Mouse (Mus musculus) sigmoid colon, adult 10 weeks (tissue): ENCODE data around the gene Gstp1. TPM values are rescaled to one million over a fixed set of nuclear protein-coding genes. Genes with fewer than 3 reads are reported as not detected.

ENCODE experiments used
- polyA plus RNA-seq: library from polyadenylated mRNA; stranded (reverse); fragments of 350-450 nt; fragmentation: Illumina TruSeq; extraction: RNeasy Lipid Tissue Mini Kit (QIAGEN cat#74804); gene quantifications from one replicate; pipeline ENCODE4 v1.2.3, GENCODE M21; 2014; ENCODE audit warnings: low read depth, low replicate concordance

The Gstp1 gene
- 27.6 TPM for polyA plus RNA-seq

DNA sequence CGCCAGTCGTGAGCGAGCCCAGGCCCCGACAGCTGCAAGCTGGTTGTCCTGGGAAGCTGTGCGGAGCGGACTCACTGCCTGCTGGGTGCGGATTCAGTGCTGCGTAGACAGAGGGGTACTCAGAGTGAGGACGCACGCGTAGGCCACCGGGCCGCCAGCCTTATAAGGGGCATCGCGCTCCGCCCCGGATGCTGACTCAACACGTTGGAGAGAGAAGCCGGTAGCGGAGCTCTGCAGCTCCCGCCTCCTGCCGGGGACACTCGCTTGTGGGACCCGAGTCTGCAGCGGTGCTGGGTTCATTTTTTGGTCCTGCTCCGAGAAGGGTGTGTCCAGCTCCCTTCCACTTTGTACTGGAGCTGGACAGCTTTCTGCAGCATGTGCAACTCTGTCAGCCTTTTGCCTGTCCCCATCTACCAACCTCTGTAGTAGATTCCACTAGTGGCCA lies at the start of gene Gstp1:
Gstp1 (minus strand) TSS at position 198 of the 445 bp plus-strand sequence.

DNA sequence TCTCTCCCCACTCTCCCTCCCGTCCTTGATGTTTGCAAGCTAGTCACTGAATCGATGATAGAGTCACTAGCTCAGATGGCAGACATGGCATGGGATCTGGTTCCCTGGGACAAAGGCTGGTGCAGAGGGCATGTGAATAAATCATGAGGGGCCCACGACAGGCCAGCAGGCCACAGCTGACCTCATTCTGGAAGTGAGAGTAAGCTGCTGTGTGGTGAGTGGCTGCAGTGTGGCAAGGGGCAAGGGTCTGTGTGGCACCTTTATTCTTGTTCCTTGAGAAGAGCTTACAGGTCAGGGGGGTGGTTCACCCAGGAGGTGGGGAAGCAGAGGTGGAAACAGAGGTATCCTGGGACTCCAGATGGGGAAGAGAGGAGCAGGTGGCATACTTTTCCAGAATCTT lies 43.6 kb upstream of the Gstp1 start, which contains the start of gene Cabp2:
Cabp2 (plus strand) TSS at position 185 of the 400 bp plus-strand sequence.

DNA sequence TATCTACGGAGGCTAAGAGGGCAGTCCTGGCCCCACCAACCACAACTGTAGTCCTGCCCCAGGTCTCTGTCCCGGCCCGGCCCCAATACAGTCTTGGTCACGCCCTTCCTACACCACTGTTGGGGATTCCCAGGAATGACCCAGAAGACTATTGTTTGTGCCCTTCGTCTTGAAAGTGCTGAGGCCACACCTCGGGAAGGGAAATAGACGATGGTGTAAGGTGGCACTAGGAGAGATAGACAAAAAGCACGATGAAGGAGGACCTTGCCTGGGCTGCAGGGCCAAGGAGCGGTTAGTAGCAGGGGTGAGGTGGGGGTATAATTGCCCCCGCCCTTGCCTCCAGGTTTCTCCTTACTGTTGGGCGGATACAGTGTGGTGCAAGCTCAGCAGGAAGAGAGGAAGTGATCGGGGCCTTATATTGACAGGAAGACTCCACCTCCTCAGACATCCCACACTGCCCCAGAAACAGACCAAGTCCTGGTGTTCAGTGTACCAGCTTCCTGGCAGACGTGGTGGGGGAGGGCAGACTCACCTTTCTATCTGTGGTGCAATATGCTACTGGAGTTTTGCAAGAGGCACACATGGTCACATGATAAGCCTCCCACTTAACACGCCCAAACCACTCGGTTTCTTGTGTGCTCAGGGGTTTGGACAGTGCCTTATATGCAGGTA lies 21.4 kb upstream of the Gstp1 start, which contains the start of gene Gstp3:
Gstp3 (minus strand) TSS at position 501 of the 672 bp plus-strand sequence.

DNA sequence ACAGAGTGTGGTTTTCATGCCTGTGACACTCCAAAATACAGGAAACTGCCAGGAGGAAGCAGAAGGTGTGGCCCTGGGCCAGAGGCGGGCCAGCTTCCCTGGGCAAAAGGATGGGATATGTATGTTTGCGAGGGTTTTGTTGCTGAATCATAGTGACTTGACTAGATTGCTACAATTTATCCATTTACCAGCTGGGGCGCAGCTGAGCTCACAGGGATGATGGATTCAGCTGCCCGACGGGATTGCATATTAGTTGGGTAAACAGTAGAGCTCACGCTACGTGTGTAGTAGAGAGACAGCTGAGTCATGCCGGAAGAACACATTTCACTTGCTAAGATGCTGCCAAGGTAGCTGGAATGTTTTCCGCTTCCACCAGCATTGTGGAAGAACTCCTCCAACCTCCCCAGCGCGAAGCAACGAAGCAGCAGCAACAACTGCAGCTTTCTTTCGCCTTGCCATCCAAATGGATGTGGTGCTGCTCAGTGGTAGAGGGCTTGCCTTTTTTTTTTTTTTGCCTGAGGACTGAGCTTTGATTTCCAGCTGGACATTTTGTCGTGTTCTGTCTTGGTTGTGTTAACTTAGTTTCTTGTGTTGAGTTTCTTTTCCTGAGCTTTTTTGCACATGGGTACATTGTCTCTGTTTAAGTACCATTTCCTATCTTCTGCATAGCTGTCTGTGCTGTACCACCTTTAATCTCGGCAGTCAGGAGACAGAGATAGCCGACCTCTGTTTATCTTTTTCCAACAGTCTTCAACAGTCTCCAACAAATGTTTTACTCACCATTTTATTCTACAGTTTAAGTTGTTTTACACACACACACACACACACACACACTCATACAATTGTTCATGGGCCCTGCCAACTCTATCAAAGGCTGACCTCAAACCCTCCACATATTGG lies 8.4 kb upstream of the Gstp1 start, which contains the start of gene Gstp2:
Gstp2 (minus strand) TSS at position 58 of the 900 bp plus-strand sequence.

DNA sequence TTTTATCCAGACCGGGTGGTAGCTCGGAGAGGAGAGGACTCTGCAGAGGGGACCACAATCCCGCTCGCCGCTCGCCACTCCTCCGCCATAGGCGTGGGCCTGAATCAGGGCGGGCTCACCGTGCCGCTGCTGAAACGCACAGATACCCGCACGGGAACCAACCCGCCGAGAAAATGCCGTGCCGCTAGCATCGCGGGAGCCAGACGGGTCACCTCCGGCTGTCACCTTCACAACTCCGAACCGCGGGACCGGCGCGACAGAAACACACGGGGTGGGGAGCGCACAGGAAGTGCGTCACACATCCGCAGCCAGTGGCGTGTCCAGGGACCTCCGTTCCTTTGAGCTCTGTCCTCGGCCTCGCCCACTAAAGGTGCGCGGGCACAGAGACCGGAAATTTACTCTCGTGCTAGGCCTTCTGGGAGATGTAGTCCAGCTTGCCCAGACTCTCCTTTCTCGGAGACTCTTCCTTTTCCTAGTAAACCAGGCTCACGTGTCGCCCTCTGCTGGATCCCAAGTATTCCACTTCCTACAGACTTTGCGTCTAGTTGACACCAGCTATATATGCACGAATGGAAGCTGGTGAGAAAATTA lies 25.3 kb downstream of the Gstp1 start, which contains the start of gene Ndufv1:
Ndufv1 (minus strand) TSS at position 375 of the 591 bp plus-strand sequence.

DNA sequence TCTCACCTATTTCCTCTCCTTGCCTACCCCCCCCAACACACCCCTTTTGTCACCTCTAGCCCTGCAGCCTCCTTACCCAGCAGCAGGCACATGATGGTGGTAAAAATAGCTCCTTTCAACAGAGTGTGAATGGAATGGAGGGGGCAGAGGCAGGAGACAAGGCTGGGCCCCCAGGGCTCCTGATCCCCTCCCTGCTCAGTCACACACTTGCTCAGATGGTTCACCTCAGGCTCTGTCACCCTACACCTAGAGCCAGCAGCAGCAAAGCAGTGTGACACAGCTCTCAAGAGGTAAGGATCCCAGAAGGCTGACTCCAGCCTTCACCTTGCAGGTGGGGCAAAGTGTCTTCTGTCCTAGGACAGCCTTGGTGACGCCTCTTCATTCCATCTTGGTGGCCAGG lies 34.7 kb downstream of the Gstp1 start, which contains the start of gene Doc2g:
Doc2g (plus strand) TSS at position 202 of the 400 bp plus-strand sequence.

DNA sequence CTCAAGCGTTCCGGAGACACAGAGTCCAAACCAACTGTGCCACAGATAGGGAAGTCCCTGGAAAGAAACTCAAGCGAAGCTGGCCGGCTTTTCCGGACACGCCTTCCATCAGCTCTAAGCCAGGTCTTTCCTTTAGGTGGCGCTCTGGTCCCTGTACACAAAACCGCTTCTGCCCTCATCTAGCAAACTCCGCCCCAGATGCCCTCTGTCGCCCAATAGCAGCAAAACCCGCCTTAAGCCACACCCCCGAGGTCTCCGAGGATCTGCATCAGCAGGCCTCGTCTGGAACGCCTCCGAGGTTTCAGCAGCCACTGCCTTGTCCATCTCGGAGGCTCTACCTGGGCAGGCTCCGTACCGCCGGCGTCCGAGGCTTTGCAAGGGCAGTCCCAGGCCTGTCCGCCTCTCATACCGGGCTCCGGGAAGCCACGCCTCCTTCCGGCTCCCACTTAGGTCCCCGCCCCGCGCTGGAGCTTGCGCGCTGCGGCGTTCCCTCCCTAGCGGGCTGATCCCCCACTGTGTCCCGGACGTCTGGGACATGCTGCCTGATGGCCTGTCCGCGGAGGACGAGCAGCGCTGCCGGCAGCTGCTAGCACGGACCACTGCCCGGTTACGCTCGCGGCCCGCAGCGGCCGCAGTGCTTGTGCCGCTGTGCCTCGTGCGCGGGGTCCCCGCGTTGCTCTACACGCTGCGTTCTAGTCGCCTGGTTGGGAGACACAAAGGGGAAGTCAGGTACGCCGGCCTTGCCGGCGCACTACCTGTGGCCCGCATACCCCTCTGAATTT lies 37.5 kb downstream of the Gstp1 start, which contains the start of the genes Nudt8 and Gm49405:
Nudt8 (plus strand) TSS at position 462 of the 782 bp plus-strand sequence.
Gm49405 (plus strand) TSS at position 508 of the 782 bp plus-strand sequence.

DNA sequence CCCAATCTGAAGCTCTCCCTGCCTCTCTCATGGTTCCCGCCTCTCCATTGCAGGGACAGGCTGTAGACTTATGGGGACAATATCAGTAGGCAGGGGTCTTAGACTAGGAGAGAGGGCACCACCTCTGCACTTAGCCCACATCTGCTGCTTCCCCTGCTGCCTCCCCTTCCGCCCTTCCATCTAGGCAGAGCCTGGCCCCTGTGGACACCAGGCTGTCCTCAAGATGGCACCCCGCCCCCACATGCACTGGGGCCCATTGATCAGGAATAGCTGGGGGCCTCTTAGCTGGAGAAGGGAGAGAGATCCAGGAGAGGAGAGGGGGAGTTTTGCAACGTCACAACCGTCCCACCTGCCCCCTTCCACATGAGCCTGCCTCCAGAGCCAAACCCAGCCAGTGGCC lies 45.4 kb downstream of the Gstp1 start, which contains the start of gene Tbx10:
Tbx10 (plus strand) TSS at position 337 of the 400 bp plus-strand sequence.

DNA sequence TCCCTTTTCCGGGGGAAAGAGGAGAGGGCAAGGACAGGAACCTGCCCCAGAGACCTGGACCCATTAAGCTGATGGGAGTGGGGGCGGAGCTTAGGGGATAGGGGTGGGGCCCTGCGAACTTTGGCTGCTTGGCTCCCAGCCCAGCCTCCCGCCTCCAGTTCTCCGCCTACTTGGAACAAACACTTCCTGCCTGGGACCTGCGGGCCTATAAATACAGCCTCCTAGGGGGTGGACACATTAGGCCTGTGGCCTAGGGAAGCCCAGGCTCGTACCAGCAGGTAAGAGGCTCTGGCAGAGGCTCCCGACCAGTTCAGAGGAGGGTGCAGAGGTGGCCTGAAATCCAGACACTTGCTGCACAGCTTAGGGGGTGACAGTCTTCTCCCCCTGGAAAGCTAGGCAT lies 51.5 kb downstream of the Gstp1 start, which contains the start of gene Acy3:
Acy3 (plus strand) TSS at position 237 of the 400 bp plus-strand sequence.

Other genes with a start within 250 kb of the Gstp1 start
- gene Chka, start 186.2 kb downstream of the Gstp1 start, polyA plus RNA-seq: 66.4 TPM
- gene Tcirg1, start 130.9 kb downstream of the Gstp1 start, polyA plus RNA-seq: 3.8 TPM
- gene Ndufs8, start 125.2 kb downstream of the Gstp1 start, polyA plus RNA-seq: 5.1 TPM
- 0.50 TPM for gene Aldh3b1, start 108.2 kb downstream of the Gstp1 start, polyA plus RNA-seq
- gene Unc93b1, start 102.8 kb downstream of the Gstp1 start, polyA plus RNA-seq: 1.8 TPM
- gene Aldh3b3, start 79.3 kb downstream of the Gstp1 start, polyA plus RNA-seq: not detected
- gene Aldh3b2, start 65.7 kb downstream of the Gstp1 start, polyA plus RNA-seq: 0.44 TPM
- gene Acy3, start 51.4 kb downstream of the Gstp1 start, polyA plus RNA-seq: 1.1 TPM
- gene Tbx10, start 45.2 kb downstream of the Gstp1 start, polyA plus RNA-seq: not detected
- gene Nudt8, start 37.4 kb downstream of the Gstp1 start, polyA plus RNA-seq: not detected
- 0.47 TPM for gene Gm49405, start 37.4 kb downstream of the Gstp1 start, polyA plus RNA-seq
- not detected for gene Doc2g, start 34.7 kb downstream of the Gstp1 start, polyA plus RNA-seq
- 8.4 TPM for gene Ndufv1, start 25.2 kb downstream of the Gstp1 start, polyA plus RNA-seq
- 2.6 TPM for gene Gstp2, start 8.0 kb upstream of the Gstp1 start, polyA plus RNA-seq
- gene Gstp3, start 21.6 kb upstream of the Gstp1 start, polyA plus RNA-seq: not detected
- not detected for gene Cabp2, start 43.6 kb upstream of the Gstp1 start, polyA plus RNA-seq
- 4.7 TPM for gene Cdk2ap2, start 59.2 kb upstream of the Gstp1 start, polyA plus RNA-seq
- gene Pitpnm1, start 62.0 kb upstream of the Gstp1 start, polyA plus RNA-seq: 0.63 TPM
- 0.47 TPM for gene Aip, start 87.9 kb upstream of the Gstp1 start, polyA plus RNA-seq
- gene Gpr152, start 101.8 kb upstream of the Gstp1 start, polyA plus RNA-seq: not detected
- gene Cabp4, start 106.0 kb upstream of the Gstp1 start, polyA plus RNA-seq: 0.66 TPM
- gene Coro1b, start 110.6 kb upstream of the Gstp1 start, polyA plus RNA-seq: 53.4 TPM
- 10.0 TPM for gene Ptprcap, start 115.6 kb upstream of the Gstp1 start, polyA plus RNA-seq
- gene Rps6kb2, start 125.4 kb upstream of the Gstp1 start, polyA plus RNA-seq: 3.2 TPM
- 1.9 TPM for gene Carns1, start 137.5 kb upstream of the Gstp1 start, polyA plus RNA-seq
- 1.2 TPM for gene Tbc1d10c, start 153.3 kb upstream of the Gstp1 start, polyA plus RNA-seq
- 90.7 TPM for gene Ppp1ca, start 154.1 kb upstream of the Gstp1 start, polyA plus RNA-seq
- gene Rad9a, start 163.7 kb upstream of the Gstp1 start, polyA plus RNA-seq: 2.5 TPM
- 0.44 TPM for gene Clcf1, start 176.3 kb upstream of the Gstp1 start, polyA plus RNA-seq
- gene AC109138.7, start 176.4 kb upstream of the Gstp1 start, polyA plus RNA-seq: not detected
- not detected for gene Pold4, start 193.9 kb upstream of the Gstp1 start, polyA plus RNA-seq
- 9.6 TPM for gene Ssh3, start 231.2 kb upstream of the Gstp1 start, polyA plus RNA-seq
- gene Ankrd13d, start 245.2 kb upstream of the Gstp1 start, polyA plus RNA-seq: not detected